Mouse (Mus musculus) heart, embryonic 14.5 days (tissue): ENCODE data around the gene Plscr3. TPM values are rescaled to one million over a fixed set of nuclear protein-coding genes. Genes with fewer than 3 reads are reported as not detected.
A peak's percentile ranks its signal among the peaks of the same experiment; 100 is the strongest.

Experiments used
- ATAC-seq: fragments of 200-750 bp; cut with Nextera tagmentation; 2 replicates; pipeline ENCODE4 v1.8.0; 2017; ENCODE audit warnings: low read depth, moderate TSS enrichment; ENCODE audit not compliant: insufficient number of reproducible peaks, insufficient read depth, low FRiP score
- H3K27ac ChIP-seq, 2 experiments: fragments of 200-500 bp in 1 of 2; fragments of 300-500 bp in 1 of 2; sonication (generic) in 1 of 2; replicated peaks in 1 of 2; 2 replicates each; pipeline ENCODE4 v1.5.1; 2012 to 2014; ENCODE audit warnings: low read depth in 2 of 2, low read length in 2 of 2, control low read depth in 1 of 2, mild to moderate bottlenecking in 1 of 2, mixed read lengths in 1 of 2; ENCODE audit not compliant: control insufficient read depth in 1 of 2, insufficient read depth in 1 of 2
- H3K27me3 ChIP-seq: fragments of 300-500 bp; sonication (generic); 2 replicates; pipeline ENCODE4 v1.6.1; 2014; ENCODE audit warnings: mild to moderate bottlenecking, low read length, control low read depth; ENCODE audit not compliant: control insufficient read depth, insufficient read depth
- H3K36me3 ChIP-seq: fragments of 300-500 bp; sonication (generic); 2 replicates; pipeline ENCODE4 v1.6.1; 2014; ENCODE audit warnings: mild to moderate bottlenecking, control low read depth, low read length, mixed read lengths; ENCODE audit not compliant: control insufficient read depth, insufficient read depth
- H3K4me1 ChIP-seq, 2 experiments: fragments of 200-500 bp in 1 of 2; fragments of 300-500 bp in 1 of 2; sonication (generic) in 1 of 2; 2 replicates each; pipeline ENCODE4 v1.6.1; 2012 to 2014; ENCODE audit warnings: low read length in 2 of 2, control low read depth in 1 of 2, mixed read lengths in 1 of 2; ENCODE audit not compliant: control insufficient read depth in 2 of 2, insufficient read depth in 2 of 2
- H3K4me2 ChIP-seq: fragments of 300-500 bp; sonication (generic); 2 replicates; pipeline ENCODE4 v1.6.1; 2014; ENCODE audit warnings: mild to moderate bottlenecking, low read length
- H3K4me3 ChIP-seq, 2 experiments: fragments of 200-500 bp in 1 of 2; fragments of 300-500 bp in 1 of 2; sonication (generic) in 1 of 2; 2 replicates each; pipeline ENCODE4 v1.5.1; 2012 to 2014; ENCODE audit warnings: low read length in 2 of 2, mild to moderate bottlenecking in 2 of 2, control low read depth in 1 of 2, low read depth in 1 of 2, moderate library complexity in 1 of 2; ENCODE audit not compliant: control insufficient read depth in 1 of 2, insufficient read depth in 1 of 2
- H3K9ac ChIP-seq: fragments of 300-500 bp; sonication (generic); 2 replicates; pipeline ENCODE4 v1.6.1; 2014; ENCODE audit warnings: mild to moderate bottlenecking, low read length
- H3K9me3 ChIP-seq: fragments of 300-500 bp; sonication (generic); 2 replicates; pipeline ENCODE4 v1.6.1; 2016; ENCODE audit warnings: low read length, control low read depth; ENCODE audit not compliant: control insufficient read depth
- whole genome bisulfite sequencing: fragments of 180-500 bp; shearing (Covaris S2); extraction: QIAGEN DNeasy Blood & Tissue Kit; methylation state at CpG from one replicate; pipeline ENCODE4 v1.1.7; 2014; 5-methylcytosine and 5-hydroxymethylcytosine counted together
- polyA plus RNA-seq: library from polyadenylated mRNA; unstranded; fragments of >200 nt; fragmentation: Nextera tagmentation; extraction: Ambion mirVana; gene quantifications from 2 replicates; pipeline ENCODE4 v1.2.1, GENCODE M21; 2014

Plscr3 gene
- polyA plus RNA-seq, 1 experiment from 2014 or later = 75.8 TPM

DNA sequence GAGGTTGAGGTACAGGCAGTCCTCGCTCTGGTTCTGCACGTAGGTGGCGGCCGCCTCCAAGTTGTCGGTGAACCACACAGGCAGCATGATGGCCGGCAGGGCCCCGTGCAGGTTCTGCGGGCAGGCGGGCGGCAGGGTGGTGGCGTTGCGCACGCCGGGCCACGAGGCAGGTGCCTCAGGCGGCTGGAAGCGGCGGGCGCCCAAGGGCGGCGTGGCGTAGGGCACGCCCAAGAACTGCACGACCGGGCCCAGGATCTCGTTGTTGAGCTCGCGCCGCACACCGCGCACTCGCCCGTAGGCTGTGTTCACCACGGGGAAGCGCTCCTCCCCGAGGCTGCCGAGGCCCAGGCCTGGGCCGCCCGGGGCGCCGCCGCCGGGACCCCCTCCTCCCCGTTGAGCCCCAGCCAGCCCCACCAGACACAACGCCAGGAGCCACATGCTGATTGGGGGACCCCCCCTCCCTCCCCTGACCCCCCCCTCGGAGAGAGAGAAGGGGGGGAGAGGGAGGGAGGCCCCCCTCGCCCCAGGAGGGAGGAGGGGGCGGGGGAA is 12.1 kb upstream of the Plscr3 start:
- Histone ChIP-seq H3K9me3 (no peaks in the 10 kb centered on the region), H3K4me3 (peak overlapping the region; percentile 34 to 40), H3K27ac (no peak overlapping the region), H3K4me2 (peak overlapping the region; percentile 86), H3K27me3 (peaks cover 44% of the 10 kb centered on the region), H3K9ac (peak overlapping the region; percentile 73), H3K36me3 (no peaks in the 10 kb centered on the region), H3K4me1 (peaks cover 3 to 22% of the 10 kb centered on the region in 2 experiments; a peak in 3 of 4 replicates)
- no peak for ATAC-seq
- WGBS = 6% methylated on average over 39 of the region's 48 CpGs

DNA sequence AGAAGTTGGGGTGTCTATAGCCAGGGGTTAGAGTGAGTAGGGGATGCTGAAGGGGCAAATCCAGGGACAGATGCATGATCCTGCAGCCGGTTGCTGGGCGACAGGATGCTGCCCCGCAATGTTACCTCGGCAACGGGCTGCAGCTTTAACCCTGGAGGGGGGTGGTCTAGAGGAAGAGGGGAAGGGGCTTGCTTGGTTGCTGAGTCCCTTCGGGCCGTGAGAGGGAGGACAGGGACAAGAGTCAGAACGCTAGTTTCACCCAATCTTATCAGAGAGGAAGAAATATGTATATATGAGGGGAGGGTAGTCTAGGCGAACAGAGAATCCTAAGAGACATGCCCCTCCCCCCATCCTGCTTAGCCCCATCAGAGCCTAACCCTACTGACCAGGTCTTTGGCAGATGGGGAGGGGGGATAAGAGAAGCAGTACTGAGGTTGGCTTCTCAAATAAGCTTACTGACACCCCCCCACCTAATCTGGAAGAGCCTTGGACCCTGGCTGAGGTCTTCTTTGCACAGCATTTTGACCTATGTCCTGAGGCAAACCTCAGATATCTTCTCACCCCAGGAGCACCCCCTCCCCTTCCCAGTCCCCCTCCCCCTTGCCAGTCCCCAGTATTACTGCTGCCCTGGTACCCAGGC is 10.7 kb upstream of the Plscr3 start:
- Histone ChIP-seq H3K4me3 (no peak overlapping the region; a peak in 1 of 4 replicates), H3K27ac (no peak overlapping the region), H3K4me2 (0 out of 2 replicates have a peak overlapping the region, but pooled peaks have one; percentile 89), H3K9ac (no peak overlapping the region; the same call in 1 of the 2 replicates), H3K4me1 (peaks cover 3 to 24% of the 10 kb centered on the region in 2 experiments; a peak in 3 of 4 replicates), H3K9me3 (no peaks in the 10 kb centered on the region), H3K27me3 (peaks cover 44% of the 10 kb centered on the region), H3K36me3 (no peaks in the 10 kb centered on the region)
- no peak for ATAC-seq
- WGBS = 18% methylated on average over 9 of the region's 9 CpGs

DNA sequence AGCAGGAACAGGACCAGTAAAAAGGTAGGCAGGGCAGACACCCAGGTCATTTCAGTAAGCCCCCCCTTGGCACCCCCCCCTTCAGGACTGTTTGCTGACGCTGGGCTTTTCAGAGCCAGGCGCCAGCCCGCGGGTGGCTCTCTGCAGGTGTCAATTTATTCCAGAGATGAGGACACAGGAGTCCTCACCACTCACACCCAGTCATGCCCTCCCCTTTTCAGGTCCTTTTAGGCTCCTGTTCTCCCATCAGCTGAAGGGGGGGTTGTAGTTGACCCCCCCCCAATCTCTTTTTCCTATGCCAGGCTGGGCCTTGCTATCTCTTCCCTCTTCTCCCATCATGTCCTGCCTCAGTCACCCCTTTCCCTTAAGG is 10.2 kb upstream of the Plscr3 start:
- WGBS = 20% methylated on average over 4 of the region's 4 CpGs
- Histone ChIP-seq H3K27ac (no peak overlapping the region), H3K27me3 (peaks cover 44% of the 10 kb centered on the region), H3K9me3 (no peaks in the 10 kb centered on the region), H3K36me3 (no peaks in the 10 kb centered on the region), H3K4me3 (peak overlapping the region in 1 of 2 experiments; percentile 67; a peak in 1 of 4 replicates), H3K4me1 (peaks cover 3 to 24% of the 10 kb centered on the region in 2 experiments; a peak in 3 of 4 replicates), H3K4me2 (peak overlapping the region; percentile 89; the same call in 1 of the 2 replicates), H3K9ac (no peak overlapping the region; the same call in 1 of the 2 replicates)
- ATAC-seq = no peak

DNA sequence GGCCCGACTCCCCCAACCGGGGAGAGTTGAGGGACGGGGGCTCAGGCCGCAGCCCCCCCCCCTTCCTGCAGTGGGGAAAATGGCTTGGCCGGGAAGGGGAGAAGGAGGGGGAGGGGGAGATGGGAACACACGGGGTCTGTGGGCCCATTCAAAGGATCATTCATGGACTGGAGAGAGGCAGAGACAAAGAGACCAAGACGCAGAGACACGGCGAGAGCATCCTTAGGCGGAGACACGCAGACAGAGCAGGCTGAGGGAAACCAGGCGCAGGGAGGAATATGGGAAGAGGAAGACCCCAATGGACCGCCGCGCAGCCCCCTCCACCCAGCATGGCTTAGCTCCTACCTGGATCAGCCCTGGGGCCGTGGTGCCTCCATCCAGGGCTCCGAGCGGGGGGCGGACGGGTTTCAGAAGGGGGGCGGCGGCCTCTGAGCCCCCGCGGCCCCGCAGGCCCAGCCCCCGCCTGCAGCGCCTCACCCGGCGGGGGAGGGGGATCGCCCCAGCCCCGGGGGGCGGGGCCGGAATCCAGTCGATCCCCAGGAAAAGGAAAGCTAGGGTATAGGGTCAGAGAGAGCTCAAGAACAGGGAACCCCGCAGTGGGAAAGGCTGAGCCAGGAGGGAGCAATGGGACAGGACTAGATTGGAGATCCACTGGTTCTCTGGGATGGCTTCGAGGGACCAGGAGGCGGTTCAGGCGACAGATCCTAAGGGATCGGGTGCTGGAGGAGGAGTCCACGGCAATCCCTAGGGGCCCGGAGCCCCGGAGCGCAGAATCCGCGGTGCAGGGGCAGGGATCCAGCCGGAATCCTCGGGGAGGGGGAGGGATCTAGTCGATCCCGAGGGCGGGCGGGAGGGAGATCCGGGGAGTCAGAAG is 9.2 kb upstream of the Plscr3 start:
- Histone ChIP-seq H3K4me1 (peaks cover 3 to 24% of the 10 kb centered on the region in 2 experiments; a peak in 3 of 4 replicates), H3K9me3 (no peaks in the 10 kb centered on the region), H3K9ac (peak overlapping the region; percentile 76), H3K36me3 (no peaks in the 10 kb centered on the region), H3K27me3 (peaks cover 44% of the 10 kb centered on the region), H3K4me2 (peak overlapping the region; percentile 89), H3K4me3 (peak overlapping the region; percentile 67 to 73), H3K27ac (peak overlapping the region in 1 of 2 experiments; percentile 58; a peak in 2 of 4 replicates)
- under 1% methylated on average over 51 of the region's 52 CpGs for WGBS
- no peak for ATAC-seq

DNA sequence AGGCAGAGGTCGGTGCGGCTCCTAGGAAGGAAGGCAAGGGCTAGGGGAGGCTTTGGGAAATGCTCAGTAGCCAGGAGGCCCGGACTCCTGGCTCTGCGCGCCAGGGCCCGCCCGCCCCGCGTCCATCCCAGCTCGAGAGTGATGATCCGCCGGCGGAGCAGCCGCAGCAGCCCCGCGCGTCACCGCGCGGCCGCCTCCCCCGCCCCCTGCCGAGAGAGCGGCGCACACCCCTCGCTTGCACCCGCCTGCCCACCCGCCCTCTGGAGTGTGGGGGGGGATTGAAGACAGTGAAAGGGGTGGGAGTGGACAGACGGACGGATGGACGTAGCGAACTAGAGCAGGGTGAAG is 8.6 kb upstream of the Plscr3 start, which contains the start of gene Nlgn2:
Gene Nlgn2, minus strand, starts transcription at position 181 of the 348 bp plus-strand sequence.
- H3K4me3 ChIP-seq = peak within 1 kb of the TSS; percentile 67 to 73
- H3K27ac ChIP-seq = peak within 1 kb of the TSS; percentile 67 to 83
- peak; percentile 66 for ATAC-seq
- peak within 1 kb of the TSS; percentile 79 for H3K9ac ChIP-seq
- no peaks in the 10 kb centered on the region for H3K36me3 ChIP-seq
- WGBS = 1% methylated on average over 12 of the region's 32 CpGs
- H3K4me2 ChIP-seq = peak within 1 kb of the TSS; percentile 89
- H3K4me1 ChIP-seq = peaks cover 3 to 24% of the 10 kb centered on the region in 2 experiments; a peak in 3 of 4 replicates
- H3K27me3 ChIP-seq = peaks cover 43% of the 10 kb centered on the region
- no peaks in the 10 kb centered on the region for H3K9me3 ChIP-seq

DNA sequence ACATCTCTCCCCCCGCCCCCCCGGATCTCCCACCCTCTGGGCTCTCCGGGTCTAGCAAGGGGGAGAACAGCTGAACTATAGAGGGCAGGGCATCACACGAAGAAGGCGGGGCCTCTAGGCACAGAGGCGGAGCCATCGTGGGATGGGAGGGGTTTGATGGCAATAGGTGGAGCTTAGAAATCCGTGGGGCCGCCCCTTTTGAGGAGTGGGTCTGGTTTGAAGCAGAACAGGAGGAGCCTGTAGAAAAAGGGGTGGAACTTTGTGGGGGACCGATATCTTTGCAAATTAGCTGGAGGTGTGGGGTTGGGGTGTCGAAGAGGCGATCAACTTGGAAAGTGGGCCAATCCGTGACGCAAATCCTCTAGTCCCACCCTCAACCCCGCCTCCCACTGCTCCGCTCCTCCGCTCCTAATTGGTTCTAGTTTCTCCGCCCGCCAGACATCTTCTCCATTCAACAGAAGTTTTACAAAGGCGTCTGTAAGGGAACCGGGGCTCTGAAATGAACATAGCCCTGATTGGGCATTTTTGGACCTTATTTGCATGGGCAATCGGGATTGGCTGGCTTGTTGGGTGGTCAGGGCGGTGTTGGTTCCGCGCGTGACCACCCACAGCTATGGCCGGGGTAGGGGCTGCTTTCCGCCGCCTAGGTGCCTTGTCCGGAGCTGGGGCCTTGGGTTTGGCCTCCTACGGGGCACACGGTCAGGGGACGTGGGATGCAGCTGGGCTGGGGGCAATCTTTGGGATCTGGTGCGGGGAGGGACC is 8.0 kb upstream of the Plscr3 start, which contains the start of gene Tmem256:
Gene Tmem256, plus strand, starts transcription at position 563 of the 762 bp plus-strand sequence.
- H3K27ac ChIP-seq = peak within 1 kb of the TSS; percentile 67 to 83
- peak within 1 kb of the TSS; percentile 89 for H3K4me2 ChIP-seq
- H3K4me3 ChIP-seq = peak within 1 kb of the TSS; percentile 67 to 73
- H3K27me3 ChIP-seq = peaks cover 39% of the 10 kb centered on the region
- H3K36me3 ChIP-seq = no peaks in the 10 kb centered on the region
- ATAC-seq = peak; percentile 93
- peaks cover 3 to 24% of the 10 kb centered on the region in 2 experiments; a peak in 3 of 4 replicates for H3K4me1 ChIP-seq
- H3K9me3 ChIP-seq = no peaks in the 10 kb centered on the region
- WGBS = 0% methylated on average over 34 of the region's 34 CpGs
- H3K9ac ChIP-seq = peak within 1 kb of the TSS; percentile 79
